Mouse (Mus musculus): ENCODE measurements around the gene Nepn. TPM values are rescaled to one million over a fixed set of nuclear protein-coding genes. Genes with fewer than 3 reads are reported as not detected.
A peak's percentile ranks its signal among the peaks of the same experiment; 100 is the strongest.

Nepn gene
- polyA plus RNA-seq, 1 experiment from 2014 or later = not detected

DNA sequence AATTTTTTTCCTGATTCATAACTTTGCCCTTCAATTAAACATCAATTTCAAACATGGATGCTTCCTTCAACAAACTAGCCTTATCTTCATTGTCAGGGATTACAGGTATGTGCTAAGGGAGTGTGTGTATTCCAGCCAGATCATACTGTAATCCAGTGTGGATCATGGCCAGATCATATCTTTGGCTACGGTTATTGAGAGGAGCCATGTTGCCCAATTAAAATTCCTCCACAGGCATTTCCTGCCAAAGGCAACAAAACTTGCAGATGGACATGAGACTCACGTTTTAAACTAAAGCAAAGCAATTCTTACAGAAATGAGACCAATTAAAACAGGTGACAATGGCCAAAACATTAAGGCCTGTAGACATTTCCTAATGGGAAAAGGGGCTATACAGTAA, 27.7 kb downstream of the Nepn start:
- ATAC-seq (ENCODE audit: insufficient number of reproducible peaks, low FRiP score, low TSS enrichment, low read depth) = no peak
- H3K9me3 ChIP-seq (ENCODE audit: control insufficient read depth, low read length) = no peaks in the 10 kb centered on the region
- no peak overlapping the region for H3K4me3 ChIP-seq (ENCODE audit: low read depth, low read length)
- peak overlapping the region; percentile 32; the same call in 1 of the 2 replicates for H3K4me2 ChIP-seq (ENCODE audit: low read depth, severe bottlenecking)
- no peaks in the 10 kb centered on the region for H3K36me3 ChIP-seq (ENCODE audit: control insufficient read depth, insufficient read depth, low read length)
- H3K27me3 ChIP-seq (ENCODE audit: control insufficient read depth, insufficient read depth, low read length) = no peaks in the 10 kb centered on the region
- 63% methylated on average over 2 of the region's 2 CpGs for WGBS
- H3K4me1 ChIP-seq (ENCODE audit: control insufficient read depth, insufficient read depth, low read length) = peaks cover 7% of the 10 kb centered on the region
- H3K27ac ChIP-seq (replicated peaks; ENCODE audit: low read depth, low read length) = no peak overlapping the region
- H3K9ac ChIP-seq (ENCODE audit: low read length) = no peak overlapping the region
- DNase-seq (ENCODE audit: low spot score) = no peak

- no peaks in the 10 kb centered on the region for H3K36me3 ChIP-seq (ENCODE audit: control insufficient read depth, insufficient read depth, low read length)
- peaks cover 7% of the 10 kb centered on the region for H3K4me1 ChIP-seq (ENCODE audit: control insufficient read depth, insufficient read depth, low read length)
- H3K9me3 ChIP-seq (ENCODE audit: control insufficient read depth, low read length) = no peaks in the 10 kb centered on the region
- H3K4me2 ChIP-seq (ENCODE audit: low read depth, severe bottlenecking) = peak within 1 kb of the TSS; percentile 60
- H3K27me3 ChIP-seq (ENCODE audit: control insufficient read depth, insufficient read depth, low read length) = no peaks in the 10 kb centered on the region
- ATAC-seq (ENCODE audit: insufficient number of reproducible peaks, low FRiP score, low TSS enrichment, low read depth) = peak; percentile 99
- peak within 1 kb of the TSS; percentile 82 for H3K27ac ChIP-seq (replicated peaks; ENCODE audit: low read depth, low read length)
- H3K9ac ChIP-seq (ENCODE audit: low read length) = peak within 1 kb of the TSS; percentile 90
- peak; percentile 98 for DNase-seq (ENCODE audit: low spot score)
- WGBS = under 1% methylated on average over 77 of the region's 79 CpGs
- peak within 1 kb of the TSS; percentile 88 for H3K4me3 ChIP-seq (ENCODE audit: low read depth, low read length)
Measured at GRCm38 (mm10) chr10:52417299-52417997, 28.7 kb downstream of the Nepn start, which contains the start of gene Nus1. TSS of gene Nus1 (plus strand) at chr10:52417547.

GRCm38 (mm10) chr10:52417998-52418860, 29.5 kb downstream of the Nepn start:
- Histone ChIP-seq H3K27me3 (ENCODE audit: control insufficient read depth, insufficient read depth, low read length) (no peaks in the 10 kb centered on the region), H3K4me1 (ENCODE audit: control insufficient read depth, insufficient read depth, low read length) (peaks cover 7% of the 10 kb centered on the region), H3K36me3 (ENCODE audit: control insufficient read depth, insufficient read depth, low read length) (no peaks in the 10 kb centered on the region), H3K4me2 (ENCODE audit: low read depth, severe bottlenecking) (peak overlapping the region; percentile 60), H3K4me3 (ENCODE audit: low read depth, low read length) (peak overlapping the region; percentile 88), H3K27ac (replicated peaks; ENCODE audit: low read depth, low read length) (peak overlapping the region; percentile 82), H3K9me3 (ENCODE audit: control insufficient read depth, low read length) (no peaks in the 10 kb centered on the region), H3K9ac (ENCODE audit: low read length) (peak overlapping the region; percentile 90)
- DNase-seq (ENCODE audit: low spot score) (peak; percentile 29), ATAC-seq (ENCODE audit: insufficient number of reproducible peaks, low FRiP score, low TSS enrichment, low read depth) (peak; percentile 44)
- WGBS = 2% methylated on average over 39 of the region's 39 CpGs

GRCm38 (mm10) chr10:52418931-52419330, 30.2 kb downstream of the Nepn start:
- no peaks in the 10 kb centered on the region for H3K36me3 ChIP-seq (ENCODE audit: control insufficient read depth, insufficient read depth, low read length)
- peaks cover 7% of the 10 kb centered on the region for H3K4me1 ChIP-seq (ENCODE audit: control insufficient read depth, insufficient read depth, low read length)
- no peaks in the 10 kb centered on the region for H3K9me3 ChIP-seq (ENCODE audit: control insufficient read depth, low read length)
- no peak for DNase-seq (ENCODE audit: low spot score)
- no peak overlapping the region for H3K9ac ChIP-seq (ENCODE audit: low read length)
- peak overlapping the region; percentile 60 for H3K4me2 ChIP-seq (ENCODE audit: low read depth, severe bottlenecking)
- no peak overlapping the region for H3K27ac ChIP-seq (replicated peaks; ENCODE audit: low read depth, low read length)
- no peaks in the 10 kb centered on the region for H3K27me3 ChIP-seq (ENCODE audit: control insufficient read depth, insufficient read depth, low read length)
- WGBS = 75% methylated on average over 5 of the region's 5 CpGs
- peak overlapping the region; percentile 88 for H3K4me3 ChIP-seq (ENCODE audit: low read depth, low read length)
- ATAC-seq (ENCODE audit: insufficient number of reproducible peaks, low FRiP score, low TSS enrichment, low read depth) = no peak

DNA sequence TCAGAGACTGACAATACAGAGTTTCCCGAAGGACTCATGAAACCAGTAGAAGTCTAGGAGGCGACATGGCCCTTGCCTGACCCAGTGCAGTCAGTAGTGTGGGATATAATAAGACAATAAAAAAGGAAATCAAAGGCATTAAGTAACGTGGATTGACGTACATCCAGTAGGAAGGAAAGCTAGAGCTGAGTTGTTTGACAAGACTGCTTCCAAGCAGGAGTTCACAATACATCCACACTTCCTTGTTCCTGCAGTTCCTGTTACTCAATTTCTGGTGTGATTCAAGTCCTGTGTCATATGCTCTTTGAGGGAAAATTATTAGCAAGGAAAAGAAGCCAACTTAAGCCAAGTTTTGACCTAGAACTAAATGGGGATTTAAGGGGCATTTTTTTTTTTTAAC, 30.6 kb downstream of the Nepn start:
- Histone ChIP-seq H3K4me3 (ENCODE audit: low read depth, low read length) (peak overlapping the region; percentile 88; the same call in 1 of the 2 replicates), H3K36me3 (ENCODE audit: control insufficient read depth, insufficient read depth, low read length) (no peaks in the 10 kb centered on the region), H3K27ac (replicated peaks; ENCODE audit: low read depth, low read length) (no peak overlapping the region), H3K4me2 (ENCODE audit: low read depth, severe bottlenecking) (peak overlapping the region; percentile 60; the same call in 1 of the 2 replicates), H3K4me1 (ENCODE audit: control insufficient read depth, insufficient read depth, low read length) (peaks cover 7% of the 10 kb centered on the region), H3K9me3 (ENCODE audit: control insufficient read depth, low read length) (no peaks in the 10 kb centered on the region), H3K27me3 (ENCODE audit: control insufficient read depth, insufficient read depth, low read length) (no peaks in the 10 kb centered on the region), H3K9ac (ENCODE audit: low read length) (no peak overlapping the region)
- ATAC-seq (ENCODE audit: insufficient number of reproducible peaks, low FRiP score, low TSS enrichment, low read depth) = no peak
- DNase-seq (ENCODE audit: low spot score) = no peak
- 86% methylated on average over 4 of the region's 4 CpGs for WGBS

- Histone ChIP-seq H3K4me2 (ENCODE audit: low read depth, severe bottlenecking) (no peak overlapping the region), H3K9ac (ENCODE audit: low read length) (no peak overlapping the region), H3K9me3 (ENCODE audit: control insufficient read depth, low read length) (no peaks in the 10 kb centered on the region), H3K27me3 (ENCODE audit: control insufficient read depth, insufficient read depth, low read length) (no peaks in the 10 kb centered on the region), H3K4me3 (ENCODE audit: low read depth, low read length) (no peak overlapping the region), H3K27ac (replicated peaks; ENCODE audit: low read depth, low read length) (no peak overlapping the region), H3K36me3 (ENCODE audit: control insufficient read depth, insufficient read depth, low read length) (no peaks in the 10 kb centered on the region), H3K4me1 (ENCODE audit: control insufficient read depth, insufficient read depth, low read length) (peaks cover 7% of the 10 kb centered on the region)
- DNase-seq (ENCODE audit: low spot score) (no peak), ATAC-seq (ENCODE audit: insufficient number of reproducible peaks, low FRiP score, low TSS enrichment, low read depth) (no peak)
- 85% methylated on average over 1 of the region's 1 CpGs for WGBS
Measured at GRCm38 (mm10) chr10:52420526-52420925, 31.8 kb downstream of the Nepn start.

DNA sequence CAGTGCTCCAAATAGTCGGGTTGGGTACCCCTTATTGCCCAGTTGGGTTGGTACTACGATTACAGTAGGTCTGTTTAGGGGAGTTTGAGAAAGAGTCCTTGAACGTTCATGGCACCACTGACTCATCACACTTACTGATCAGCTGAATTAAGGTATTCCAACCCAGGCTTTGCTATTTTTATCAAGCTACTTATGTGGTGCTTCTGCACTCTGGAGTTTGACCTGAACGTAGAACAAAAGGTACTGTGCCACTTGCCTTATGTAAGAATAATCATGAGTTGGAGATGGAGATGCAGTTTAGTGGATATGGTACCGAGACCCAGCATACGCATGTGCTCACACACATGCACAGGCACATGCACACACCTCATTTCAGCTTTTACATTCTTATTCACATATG, 32.9 kb downstream of the Nepn start:
- DNase-seq (ENCODE audit: low spot score) (no peak), ATAC-seq (ENCODE audit: insufficient number of reproducible peaks, low FRiP score, low TSS enrichment, low read depth) (no peak)
- 95% methylated on average over 6 of the region's 6 CpGs for WGBS
- no peak overlapping the region for H3K9ac ChIP-seq (ENCODE audit: low read length)
- H3K4me1 ChIP-seq (ENCODE audit: control insufficient read depth, insufficient read depth, low read length) = peaks cover 7% of the 10 kb centered on the region
- no peaks in the 10 kb centered on the region for H3K27me3 ChIP-seq (ENCODE audit: control insufficient read depth, insufficient read depth, low read length)
- no peak overlapping the region for H3K4me3 ChIP-seq (ENCODE audit: low read depth, low read length)
- H3K9me3 ChIP-seq (ENCODE audit: control insufficient read depth, low read length) = no peaks in the 10 kb centered on the region
- H3K36me3 ChIP-seq (ENCODE audit: control insufficient read depth, insufficient read depth, low read length) = no peaks in the 10 kb centered on the region
- no peak overlapping the region for H3K4me2 ChIP-seq (ENCODE audit: low read depth, severe bottlenecking)
- no peak overlapping the region for H3K27ac ChIP-seq (replicated peaks; ENCODE audit: low read depth, low read length)

GRCm38 (mm10) chr10:52423097-52423496, 34.3 kb downstream of the Nepn start:
- Histone ChIP-seq H3K9me3 (ENCODE audit: control insufficient read depth, low read length) (no peaks in the 10 kb centered on the region), H3K4me2 (ENCODE audit: low read depth, severe bottlenecking) (no peak overlapping the region), H3K27me3 (ENCODE audit: control insufficient read depth, insufficient read depth, low read length) (no peaks in the 10 kb centered on the region), H3K27ac (replicated peaks; ENCODE audit: low read depth, low read length) (no peak overlapping the region), H3K36me3 (ENCODE audit: control insufficient read depth, insufficient read depth, low read length) (no peaks in the 10 kb centered on the region), H3K9ac (ENCODE audit: low read length) (no peak overlapping the region), H3K4me1 (ENCODE audit: control insufficient read depth, insufficient read depth, low read length) (peaks cover 7% of the 10 kb centered on the region), H3K4me3 (ENCODE audit: low read depth, low read length) (no peak overlapping the region)
- DNase-seq (ENCODE audit: low spot score) (no peak), ATAC-seq (ENCODE audit: insufficient number of reproducible peaks, low FRiP score, low TSS enrichment, low read depth) (no peak)
- WGBS = 85% methylated on average over 2 of the region's 2 CpGs
